Mouse (Mus musculus) heart, embryonic 16.5 days (tissue): ENCODE measurements around the gene Fam151b. TPM values are rescaled to one million over a fixed set of nuclear protein-coding genes. Genes with fewer than 3 reads are reported as not detected.

ENCODE experiments used
- ATAC-seq: fragments of 200-750 bp; cut with Nextera tagmentation; replicated peaks from 2 replicates; pipeline ENCODE4 v1.8.0; 2017; ENCODE audit warnings: moderate number of reproducible peaks; ENCODE audit not compliant: insufficient read depth, low FRiP score; ENCODE audit errors: extremely low read depth
- H3K27ac ChIP-seq: fragments of 300-500 bp; sonication (generic); 2 replicates; pipeline ENCODE4 v1.5.1; 2014; ENCODE audit warnings: mild to moderate bottlenecking, low read length, control low read depth, moderate library complexity
- H3K27me3 ChIP-seq: fragments of 300-500 bp; sonication (generic); 2 replicates; pipeline ENCODE4 v1.6.1; 2014; ENCODE audit warnings: low read length, mixed read lengths; ENCODE audit not compliant: control insufficient read depth, insufficient read depth
- H3K36me3 ChIP-seq: fragments of 300-500 bp; sonication (generic); 2 replicates; pipeline ENCODE4 v1.6.1; 2014; ENCODE audit not compliant: control insufficient read depth, insufficient read depth
- H3K4me1 ChIP-seq: fragments of 300-500 bp; sonication (generic); 2 replicates; pipeline ENCODE4 v1.6.1; 2014; ENCODE audit warnings: low read length, mixed read lengths; ENCODE audit not compliant: control insufficient read depth, insufficient read depth
- H3K4me2 ChIP-seq: fragments of 300-500 bp; sonication (generic); 2 replicates; pipeline ENCODE4 v1.6.1; 2014; ENCODE audit warnings: low read depth, mild to moderate bottlenecking, control low read depth, low read length
- H3K4me3 ChIP-seq: fragments of 300-500 bp; sonication (generic); 2 replicates; pipeline ENCODE4 v1.5.1; 2014; ENCODE audit warnings: mild to moderate bottlenecking, control low read depth, low read length
- H3K9ac ChIP-seq: fragments of 300-500 bp; sonication (generic); 2 replicates; pipeline ENCODE4 v1.6.1; 2014; ENCODE audit warnings: low read length, control low read depth
- H3K9me3 ChIP-seq: fragments of 300-500 bp; sonication (generic); replicated peaks from 2 replicates; pipeline ENCODE4 v1.6.1; 2016; ENCODE audit warnings: low read length; ENCODE audit not compliant: control insufficient read depth
- WGBS: fragments of 180-500 bp; shearing (Covaris S2); extraction: QIAGEN DNeasy Blood & Tissue Kit; methylation state at CpG from one replicate; pipeline ENCODE4 v1.1.7; 2014; 5-methylcytosine and 5-hydroxymethylcytosine counted together
- polyA plus RNA-seq: library from polyadenylated mRNA; unstranded; fragments of >200 nt; fragmentation: Nextera tagmentation; extraction: Ambion mirVana; gene quantifications from 2 replicates; pipeline ENCODE4 v1.2.1, GENCODE M21; 2015

Gene Fam151b
- polyA plus RNA-seq, 1 experiment from 2014 or later: not detected

DNA sequence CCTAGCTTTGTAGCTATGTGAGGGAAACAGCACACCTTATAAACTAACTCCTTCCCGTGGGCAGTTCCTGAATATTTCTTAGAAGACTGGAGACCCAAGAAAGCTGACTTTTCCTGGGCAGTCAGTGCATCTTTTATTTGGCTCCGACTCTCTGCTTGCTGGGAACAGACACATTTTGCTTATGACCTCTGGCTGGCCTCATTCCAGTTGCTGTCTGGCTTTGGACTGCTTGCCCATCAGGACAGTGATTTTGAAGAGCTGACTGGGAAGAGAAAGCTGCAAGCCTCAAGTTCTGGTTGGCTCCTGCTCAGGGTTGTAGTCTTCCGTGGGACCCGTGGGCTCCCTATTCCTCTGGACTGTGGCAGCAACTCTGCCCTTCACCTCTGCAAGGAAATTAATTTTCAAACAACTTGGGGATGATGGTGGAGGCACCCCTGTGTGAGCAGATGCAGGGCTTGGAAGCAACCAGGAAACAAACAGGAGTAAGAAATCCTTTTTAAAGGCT, 56.4 kb downstream of the Fam151b start:
- H3K27ac ChIP-seq: no peak overlapping the region
- H3K27me3 ChIP-seq: peaks cover 49% of the 10 kb centered on the region
- H3K9me3 ChIP-seq: no peaks in the 10 kb centered on the region
- H3K4me1 ChIP-seq: peaks cover 12% of the 10 kb centered on the region
- WGBS: 39% methylated on average over 4 of the region's 4 CpGs
- H3K4me2 ChIP-seq: peak overlapping the region; percentile 99; the same call in 1 of the 2 replicates
- H3K4me3 ChIP-seq: peak overlapping the region; percentile 68
- no peaks in the 10 kb centered on the region for H3K36me3 ChIP-seq
- ATAC-seq: no peak
- H3K9ac ChIP-seq: no peak overlapping the region

- no peaks in the 10 kb centered on the region for H3K9me3 ChIP-seq
- peak overlapping the region; percentile 99 for H3K4me2 ChIP-seq
- under 1% methylated on average over 92 of the region's 92 CpGs for WGBS
- peaks cover 12% of the 10 kb centered on the region for H3K4me1 ChIP-seq
- H3K4me3 ChIP-seq: peak overlapping the region; percentile 68
- H3K36me3 ChIP-seq: no peaks in the 10 kb centered on the region
- H3K9ac ChIP-seq: peak overlapping the region; percentile 60
- H3K27me3 ChIP-seq: peaks cover 49% of the 10 kb centered on the region
- ATAC-seq: peak; percentile 39; the same call in 1 of the 2 replicates
- no peak overlapping the region for H3K27ac ChIP-seq
These were observed 57.3 kb downstream of the Fam151b start for GRCm38 (mm10) chr13:92426294-92427051.

DNA sequence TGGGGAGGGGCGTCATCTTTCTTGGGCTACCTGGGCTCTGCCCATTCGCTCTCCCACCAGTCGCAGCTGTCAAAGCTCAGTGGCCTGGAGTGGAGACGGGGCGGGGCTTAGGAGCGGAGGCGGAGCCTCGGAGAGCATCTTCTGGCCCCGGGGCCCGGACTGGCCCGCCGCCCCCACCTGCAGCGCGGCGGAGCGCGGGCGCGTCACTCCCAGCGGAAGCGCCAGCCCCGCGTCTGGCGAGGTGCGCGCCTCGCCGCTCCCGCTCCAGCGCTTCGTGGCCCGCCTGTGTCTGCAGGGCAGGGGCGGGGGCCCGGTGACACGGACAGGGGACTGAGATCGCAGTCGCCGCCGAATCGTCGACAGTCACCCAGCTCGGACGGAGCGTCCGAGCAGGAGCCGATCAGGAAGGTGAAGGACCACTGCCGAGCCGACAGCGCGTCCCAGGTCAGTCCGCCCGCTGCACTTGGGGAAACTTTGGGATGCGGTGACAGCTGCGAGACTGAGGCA, 58.0 kb downstream of the Fam151b start, which contains the start of gene Ankrd34b:
TSS of gene Ankrd34b (plus strand) at position 139 of the 507 bp plus-strand sequence.
- Histone ChIP-seq H3K4me2 (peak within 1 kb of the TSS; percentile 99), H3K27ac (no peak within 1 kb of the TSS), H3K9me3 (no peaks in the 10 kb centered on the region), H3K27me3 (peaks cover 51% of the 10 kb centered on the region), H3K4me1 (peaks cover 12% of the 10 kb centered on the region), H3K4me3 (peak within 1 kb of the TSS; percentile 68), H3K9ac (peak within 1 kb of the TSS; percentile 60), H3K36me3 (no peaks in the 10 kb centered on the region)
- under 1% methylated on average over 52 of the region's 54 CpGs for WGBS
- peak; percentile 60 for ATAC-seq

DNA sequence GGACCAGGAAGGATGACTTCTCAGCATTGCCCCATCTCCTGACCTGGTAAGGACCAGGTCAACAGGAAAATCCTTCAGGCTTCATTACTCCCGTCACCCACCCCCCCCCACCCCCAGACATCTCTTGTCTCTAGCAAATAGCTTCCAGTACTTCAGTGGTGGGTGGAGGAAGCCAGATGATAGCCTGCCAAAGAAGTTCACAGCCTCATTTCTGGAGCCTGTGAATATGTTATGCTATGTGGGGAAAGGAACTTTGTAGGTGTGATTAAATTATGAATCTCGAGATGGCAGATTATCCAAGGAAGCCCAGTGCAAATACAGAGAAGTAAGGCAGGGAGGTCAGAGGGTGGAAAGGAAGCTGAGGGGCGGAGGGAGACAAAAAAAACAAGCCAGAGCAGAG, 60.1 kb downstream of the Fam151b start:
- no peak overlapping the region for H3K9ac ChIP-seq
- H3K4me3 ChIP-seq: no peak overlapping the region
- H3K27me3 ChIP-seq: peaks cover 52% of the 10 kb centered on the region
- H3K9me3 ChIP-seq: no peaks in the 10 kb centered on the region
- ATAC-seq: no peak
- H3K4me1 ChIP-seq: peaks cover 12% of the 10 kb centered on the region
- H3K36me3 ChIP-seq: no peaks in the 10 kb centered on the region
- H3K4me2 ChIP-seq: no peak overlapping the region
- 39% methylated on average over 3 of the region's 3 CpGs for WGBS
- H3K27ac ChIP-seq: no peak overlapping the region

- Histone ChIP-seq H3K27ac (no peak overlapping the region), H3K9ac (no peak overlapping the region), H3K4me1 (no peaks in the 10 kb centered on the region), H3K9me3 (no peaks in the 10 kb centered on the region; the same call in 1 of the 2 replicates), H3K27me3 (peaks cover 22% of the 10 kb centered on the region), H3K36me3 (no peaks in the 10 kb centered on the region), H3K4me3 (no peak overlapping the region), H3K4me2 (no peak overlapping the region)
- 81% methylated on average over 11 of the region's 11 CpGs for WGBS
- no peak for ATAC-seq
These were observed 64.2 kb downstream of the Fam151b start for GRCm38 (mm10) chr13:92419630-92420029.

DNA sequence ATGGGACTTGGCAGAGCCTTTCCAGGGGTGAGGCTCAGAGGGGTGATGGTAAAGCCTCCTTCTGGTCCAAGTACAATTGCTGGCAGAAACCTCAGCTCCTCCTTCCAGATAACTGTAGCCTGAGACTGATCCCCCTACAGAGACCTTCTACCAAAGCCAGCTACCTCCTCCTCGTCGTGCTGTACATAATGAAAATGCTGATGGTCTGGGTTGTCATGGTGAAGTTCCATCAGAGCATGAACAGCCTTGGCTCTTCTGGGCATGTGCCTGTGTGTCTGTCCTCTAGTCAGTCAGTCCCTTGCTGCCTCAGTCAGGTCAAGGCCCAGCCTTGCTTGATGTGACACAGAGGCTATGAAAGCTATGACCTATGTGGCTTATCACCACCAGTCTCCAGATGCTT, 73.3 kb downstream of the Fam151b start:
- H3K9ac ChIP-seq: no peak overlapping the region
- H3K9me3 ChIP-seq: no peaks in the 10 kb centered on the region
- H3K4me3 ChIP-seq: no peak overlapping the region
- no peaks in the 10 kb centered on the region for H3K4me1 ChIP-seq
- no peaks in the 10 kb centered on the region for H3K36me3 ChIP-seq
- 85% methylated on average over 2 of the region's 2 CpGs for WGBS
- no peak for ATAC-seq
- H3K4me2 ChIP-seq: no peak overlapping the region
- no peaks in the 10 kb centered on the region for H3K27me3 ChIP-seq
- no peak overlapping the region for H3K27ac ChIP-seq

DNA sequence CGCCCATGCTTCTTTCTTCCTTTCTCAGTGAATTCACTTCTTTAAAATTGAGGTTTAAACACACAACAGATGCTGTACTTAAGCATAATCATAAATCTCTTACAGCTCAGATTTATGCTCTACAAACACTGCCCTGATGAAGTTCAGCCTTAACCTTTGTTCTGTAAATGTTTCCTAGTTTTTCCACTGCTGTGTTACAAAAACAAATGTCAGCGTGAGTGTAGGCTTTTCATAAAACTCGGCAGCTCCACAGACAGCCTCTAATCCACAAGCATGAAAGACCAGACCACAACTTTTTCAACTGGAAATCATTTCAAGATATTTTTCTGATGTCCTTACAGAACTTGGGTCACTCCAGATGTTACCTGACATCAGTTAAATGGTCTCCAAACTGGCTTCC, 80.3 kb downstream of the Fam151b start:
- Histone ChIP-seq H3K4me1 (no peaks in the 10 kb centered on the region), H3K4me2 (no peak overlapping the region), H3K36me3 (no peaks in the 10 kb centered on the region), H3K9ac (no peak overlapping the region), H3K4me3 (no peak overlapping the region), H3K9me3 (peaks cover 3% of the 10 kb centered on the region; the same call in 1 of the 2 replicates), H3K27ac (no peak overlapping the region), H3K27me3 (no peaks in the 10 kb centered on the region)
- 77% methylated on average over 3 of the region's 3 CpGs for WGBS
- no peak for ATAC-seq

- Histone ChIP-seq H3K27me3 (no peaks in the 10 kb centered on the region), H3K4me3 (no peak overlapping the region), H3K4me2 (no peak overlapping the region), H3K9ac (no peak overlapping the region), H3K9me3 (peaks cover 3% of the 10 kb centered on the region; the same call in 1 of the 2 replicates), H3K4me1 (no peaks in the 10 kb centered on the region), H3K27ac (no peak overlapping the region), H3K36me3 (no peaks in the 10 kb centered on the region)
- no peak for ATAC-seq
- 29% methylated on average over 2 of the region's 2 CpGs for WGBS
These were observed 81.8 kb downstream of the Fam151b start for GRCm38 (mm10) chr13:92402063-92402462.
